Mouse (Mus musculus): ENCODE results near the gene Sbsn. TPM values are rescaled to one million over a fixed set of nuclear protein-coding genes. Genes with fewer than 3 reads are reported as not detected.

The Sbsn gene
- total and polyA plus RNA-seq, 2 experiments from 2014 or later = 4.0 to 4.1 TPM

DNA sequence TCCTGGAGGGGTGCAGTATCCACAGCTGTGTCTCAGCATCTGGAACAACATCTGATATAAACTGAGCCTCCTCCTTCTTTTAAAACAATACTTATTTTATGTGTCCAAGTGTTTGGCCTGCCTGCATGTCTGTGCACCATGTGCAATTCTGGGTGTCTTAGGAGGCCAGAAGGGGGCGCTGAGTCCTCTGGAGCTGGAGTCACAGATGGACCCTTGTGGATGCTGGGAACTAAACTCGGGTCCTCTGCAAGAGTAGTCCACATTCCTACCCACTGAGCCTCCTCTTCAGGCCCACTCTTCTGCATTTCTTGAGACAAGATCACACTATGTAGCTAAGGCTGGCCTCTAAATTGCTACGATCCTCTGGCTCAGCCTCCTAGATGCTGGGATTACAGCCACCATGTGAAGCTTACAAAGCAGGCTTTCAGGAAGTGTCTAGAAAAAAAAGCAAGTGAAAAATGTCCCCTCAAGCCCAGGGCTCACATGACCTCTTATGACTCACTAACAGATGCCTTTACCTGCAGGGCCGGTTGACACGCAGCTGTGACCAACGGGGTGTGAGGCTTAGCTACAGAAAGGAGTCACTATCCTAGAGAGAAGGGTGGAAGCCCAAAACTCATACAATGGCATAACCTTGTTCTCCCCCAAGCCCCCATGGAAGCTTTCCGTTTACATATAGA lies 3.6 kb upstream of the Sbsn start:
- no peak overlapping the region for H3K4me3 ChIP-seq (ENCODE audit: low read depth, low read length)
- DNase-seq (ENCODE audit: low spot score) = no peak
- no peak overlapping the region for H3K9ac ChIP-seq (replicated peaks; ENCODE audit: low read length, poor library complexity, severe bottlenecking)
- no peaks in the 10 kb centered on the region for H3K4me1 ChIP-seq (ENCODE audit: insufficient read depth, low read length)
- no peak for ATAC-seq (ENCODE audit: low FRiP score)
- no peaks in the 10 kb centered on the region for H3K27me3 ChIP-seq (ENCODE audit: insufficient read depth, low read length)
- no peak overlapping the region for H3K27ac ChIP-seq (ENCODE audit: low read depth, low read length)
- no peaks in the 10 kb centered on the region; the same call in 1 of the 2 replicates for H3K36me3 ChIP-seq (ENCODE audit: insufficient read depth, low read length)
- no peaks in the 10 kb centered on the region for H3K9me3 ChIP-seq (ENCODE audit: low read length)
- no peak overlapping the region for H3K4me2 ChIP-seq (ENCODE audit: low read depth, low read length, poor library complexity, severe bottlenecking)
- WGBS = 93% methylated on average over 7 of the region's 7 CpGs
- TF ChIP-seq CTCF (IDR thresholded peaks at IDR 0.05) = peak; percentile 27; the same call in 1 of the 2 replicates

DNA sequence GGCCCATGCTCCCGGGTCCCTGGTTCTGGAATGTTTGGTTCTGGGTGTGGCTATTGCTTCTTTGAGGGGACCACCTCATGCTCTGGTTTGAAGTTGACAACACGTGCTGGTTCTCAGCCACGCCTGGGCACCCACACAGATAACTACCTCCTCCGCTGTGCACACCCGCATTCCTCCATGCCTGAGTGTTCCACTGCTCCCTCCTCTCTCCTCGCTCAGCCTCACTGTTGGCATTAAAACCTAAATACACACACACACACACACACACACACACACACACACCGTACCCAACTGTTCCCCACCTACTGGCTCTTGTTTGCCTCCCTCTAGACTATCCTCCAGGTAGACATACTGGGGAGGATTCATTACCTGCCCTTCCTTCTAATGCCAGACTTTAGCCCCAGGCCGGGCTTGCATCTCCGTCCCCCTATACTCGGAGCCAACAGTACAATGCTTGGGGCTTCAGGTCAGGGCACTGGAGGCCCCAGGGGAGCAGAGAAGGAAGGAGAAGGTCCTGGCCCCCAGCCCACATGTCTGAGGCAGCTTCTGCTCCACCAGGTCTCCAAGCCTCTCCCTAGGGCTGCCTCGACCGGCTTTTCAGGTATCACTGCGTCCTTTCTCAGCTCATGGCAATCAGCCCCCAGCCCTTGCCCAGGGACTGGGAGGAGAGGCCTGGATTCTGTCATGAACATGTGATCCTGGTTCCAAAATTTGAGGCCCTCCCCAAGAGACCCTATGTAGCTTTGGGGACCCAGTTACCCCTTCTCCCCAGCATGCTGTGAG lies 1.3 kb upstream of the Sbsn start:
- DNase-seq (ENCODE audit: low spot score) (no peak), ATAC-seq (ENCODE audit: low FRiP score) (no peak)
- Histone ChIP-seq H3K9ac (replicated peaks; ENCODE audit: low read length, poor library complexity, severe bottlenecking) (no peak overlapping the region), H3K9me3 (ENCODE audit: low read length) (0 out of 2 replicates have a peak, but pooled peaks cover 5% of the 10 kb centered on the region), H3K27ac (ENCODE audit: low read depth, low read length) (no peak overlapping the region), H3K4me3 (ENCODE audit: low read depth, low read length) (no peak overlapping the region), H3K4me1 (ENCODE audit: insufficient read depth, low read length) (no peaks in the 10 kb centered on the region), H3K27me3 (ENCODE audit: insufficient read depth, low read length) (no peaks in the 10 kb centered on the region), H3K4me2 (ENCODE audit: low read depth, low read length, poor library complexity, severe bottlenecking) (no peak overlapping the region), H3K36me3 (ENCODE audit: insufficient read depth, low read length) (peaks cover 5% of the 10 kb centered on the region)
- 86% methylated on average over 13 of the region's 13 CpGs for WGBS
- TF ChIP-seq CTCF (IDR thresholded peaks at IDR 0.05) = no peak

DNA sequence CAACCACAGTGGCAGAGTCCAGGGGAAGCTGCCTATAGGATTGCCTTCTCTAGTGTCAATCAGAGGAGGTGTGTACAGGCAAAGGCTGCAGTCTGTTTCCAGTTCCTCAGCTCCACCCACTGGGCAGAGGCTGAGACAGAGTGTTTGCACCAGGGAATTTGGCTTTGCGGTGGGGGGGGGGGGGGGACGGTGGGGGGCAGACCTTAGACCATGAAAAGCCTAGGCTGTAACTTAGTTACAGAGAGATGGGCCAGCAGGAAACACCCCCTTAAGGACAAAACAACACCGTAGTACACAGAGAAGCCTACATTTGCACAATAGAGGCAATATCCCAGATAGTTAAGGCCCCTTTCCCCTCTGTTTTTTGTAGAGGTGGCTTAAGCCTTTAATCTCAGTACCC lies 5.7 kb downstream of the Sbsn start:
- Histone ChIP-seq H3K27me3 (ENCODE audit: insufficient read depth, low read length) (no peaks in the 10 kb centered on the region), H3K27ac (ENCODE audit: low read depth, low read length) (no peak overlapping the region), H3K4me3 (ENCODE audit: low read depth, low read length) (no peak overlapping the region), H3K36me3 (ENCODE audit: insufficient read depth, low read length) (peaks cover 11% of the 10 kb centered on the region), H3K9ac (replicated peaks; ENCODE audit: low read length, poor library complexity, severe bottlenecking) (no peak overlapping the region), H3K9me3 (ENCODE audit: low read length) (0 out of 2 replicates have a peak, but pooled peaks cover 7% of the 10 kb centered on the region), H3K4me2 (ENCODE audit: low read depth, low read length, poor library complexity, severe bottlenecking) (no peak overlapping the region), H3K4me1 (ENCODE audit: insufficient read depth, low read length) (no peaks in the 10 kb centered on the region)
- ATAC-seq (ENCODE audit: low FRiP score) (no peak), DNase-seq (ENCODE audit: low spot score) (no peak)
- no peak for TF ChIP-seq CTCF (IDR thresholded peaks at IDR 0.05)
- WGBS = 66% methylated on average over 3 of the region's 3 CpGs

DNA sequence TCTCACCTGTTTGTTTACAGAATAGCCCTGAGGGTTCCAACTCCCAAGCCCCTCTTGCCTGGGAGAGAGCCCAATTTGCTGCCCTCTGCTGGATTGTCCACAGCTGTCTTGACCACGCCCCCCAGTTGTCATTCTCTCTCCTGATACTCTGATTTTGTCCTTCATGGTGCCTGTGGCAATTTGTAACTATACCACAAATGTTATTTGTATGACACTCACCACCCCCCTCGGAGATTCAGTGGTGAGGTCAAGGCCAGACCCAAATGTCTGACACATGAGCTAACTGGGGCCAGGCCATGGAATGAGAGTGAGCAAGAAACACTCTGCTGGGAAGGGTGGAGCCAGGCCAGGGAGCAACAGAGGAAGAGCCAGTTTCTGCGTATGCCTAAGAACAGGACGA lies 7.6 kb downstream of the Sbsn start:
- no peak overlapping the region for H3K9ac ChIP-seq (replicated peaks; ENCODE audit: low read length, poor library complexity, severe bottlenecking)
- TF ChIP-seq CTCF (IDR thresholded peaks at IDR 0.05) = peak; percentile 64
- H3K4me2 ChIP-seq (ENCODE audit: low read depth, low read length, poor library complexity, severe bottlenecking) = no peak overlapping the region
- no peak for ATAC-seq (ENCODE audit: low FRiP score)
- H3K9me3 ChIP-seq (ENCODE audit: low read length) = 0 out of 2 replicates have a peak, but pooled peaks cover 7% of the 10 kb centered on the region
- H3K4me3 ChIP-seq (ENCODE audit: low read depth, low read length) = no peak overlapping the region
- H3K4me1 ChIP-seq (ENCODE audit: insufficient read depth, low read length) = no peaks in the 10 kb centered on the region
- peak; percentile 38 for DNase-seq (ENCODE audit: low spot score)
- WGBS = 48% methylated on average over 4 of the region's 4 CpGs
- peaks cover 11% of the 10 kb centered on the region for H3K36me3 ChIP-seq (ENCODE audit: insufficient read depth, low read length)
- no peaks in the 10 kb centered on the region for H3K27me3 ChIP-seq (ENCODE audit: insufficient read depth, low read length)
- no peak overlapping the region for H3K27ac ChIP-seq (ENCODE audit: low read depth, low read length)

DNA sequence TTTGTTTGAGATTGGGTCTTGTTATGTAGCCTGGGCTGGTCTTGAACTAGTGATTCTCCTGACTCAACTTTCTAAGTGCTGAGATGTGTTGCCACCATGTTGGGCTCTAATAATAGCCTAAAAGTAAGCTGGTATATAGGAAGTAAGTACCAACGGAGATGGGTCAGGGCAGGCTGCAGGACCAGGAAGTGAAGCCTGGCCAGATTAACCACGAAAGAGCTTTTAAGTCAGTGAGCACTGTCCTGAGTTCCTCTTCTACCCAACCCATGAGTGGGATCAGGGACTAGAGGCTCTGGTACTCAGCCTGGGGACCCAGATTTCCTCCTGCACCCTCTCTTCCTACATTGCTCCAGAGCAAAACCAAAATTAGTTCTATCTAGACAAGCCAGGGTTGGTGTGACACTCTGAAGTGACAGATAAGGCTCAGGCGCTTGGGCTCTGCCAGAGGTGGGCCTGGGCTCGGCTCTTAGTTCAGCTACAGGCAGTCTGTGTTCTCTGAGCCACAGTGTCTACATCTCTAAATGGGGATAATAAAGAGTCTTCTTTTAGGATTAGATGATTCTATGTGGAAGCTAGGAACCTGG lies 10.6 kb downstream of the Sbsn start:
- no peak overlapping the region for H3K4me2 ChIP-seq (ENCODE audit: low read depth, low read length, poor library complexity, severe bottlenecking)
- ATAC-seq (ENCODE audit: low FRiP score) (no peak), DNase-seq (ENCODE audit: low spot score) (no peak)
- no peaks in the 10 kb centered on the region for H3K4me1 ChIP-seq (ENCODE audit: insufficient read depth, low read length)
- no peak overlapping the region for H3K9ac ChIP-seq (replicated peaks; ENCODE audit: low read length, poor library complexity, severe bottlenecking)
- H3K27ac ChIP-seq (ENCODE audit: low read depth, low read length) = no peak overlapping the region
- H3K9me3 ChIP-seq (ENCODE audit: low read length) = no peaks in the 10 kb centered on the region
- WGBS = 78% methylated on average over 4 of the region's 4 CpGs
- H3K27me3 ChIP-seq (ENCODE audit: insufficient read depth, low read length) = no peaks in the 10 kb centered on the region
- H3K4me3 ChIP-seq (ENCODE audit: low read depth, low read length) = no peak overlapping the region
- no peaks in the 10 kb centered on the region for H3K36me3 ChIP-seq (ENCODE audit: insufficient read depth, low read length)
- no peak for TF ChIP-seq CTCF (IDR thresholded peaks at IDR 0.05)

DNA sequence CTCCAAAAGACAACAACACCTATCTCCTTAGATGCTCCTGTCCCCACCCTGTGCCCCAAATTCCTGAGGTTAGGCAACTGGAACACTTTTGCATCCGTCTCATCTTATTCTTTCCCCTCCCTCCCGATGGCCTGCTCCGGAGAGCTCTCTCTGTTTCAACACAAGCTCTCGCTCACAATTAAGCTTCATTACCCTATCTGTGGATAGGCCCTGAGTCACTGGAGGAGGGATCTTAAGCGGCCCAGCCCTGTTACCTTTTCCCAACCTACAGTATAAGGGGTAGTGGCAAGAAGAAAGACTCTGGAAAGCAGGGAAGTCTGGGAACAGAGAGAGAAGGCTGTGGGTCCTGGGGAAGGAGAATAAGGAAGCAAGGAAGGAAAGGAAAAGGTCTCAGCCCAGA lies 12.2 kb downstream of the Sbsn start, which contains the start of gene Dmkn:
Gene Dmkn, plus strand, starts transcription at position 301 of the 400 bp plus-strand sequence.
- H3K4me1 ChIP-seq (ENCODE audit: insufficient read depth, low read length) = no peaks in the 10 kb centered on the region
- 38% methylated on average over 5 of the region's 5 CpGs for WGBS
- no peak for DNase-seq (ENCODE audit: low spot score)
- no peak within 1 kb of the TSS for H3K4me2 ChIP-seq (ENCODE audit: low read depth, low read length, poor library complexity, severe bottlenecking)
- H3K27ac ChIP-seq (ENCODE audit: low read depth, low read length) = no peak within 1 kb of the TSS
- ATAC-seq (ENCODE audit: low FRiP score) = no peak
- H3K9me3 ChIP-seq (ENCODE audit: low read length) = no peaks in the 10 kb centered on the region
- H3K27me3 ChIP-seq (ENCODE audit: insufficient read depth, low read length) = no peaks in the 10 kb centered on the region
- H3K36me3 ChIP-seq (ENCODE audit: insufficient read depth, low read length) = no peaks in the 10 kb centered on the region
- no peak within 1 kb of the TSS for H3K4me3 ChIP-seq (ENCODE audit: low read depth, low read length)
- TF ChIP-seq CTCF (IDR thresholded peaks at IDR 0.05) = no peak
- no peak within 1 kb of the TSS for H3K9ac ChIP-seq (replicated peaks; ENCODE audit: low read length, poor library complexity, severe bottlenecking)
